Mouse (Mus musculus) heart, adult 2 months (tissue): ENCODE measurements around the gene Ifitm10. TPM values are rescaled to one million over a fixed set of nuclear protein-coding genes. Genes with fewer than 3 reads are reported as not detected.

Experiments used
- DNase-seq, 2 experiments: peaks; one replicate each; pipeline ENCODE4 v3.0.0; 2021
- H3K27ac ChIP-seq: fragments of 200-600 bp; 2 replicates; pipeline ENCODE4 v1.8.1; 2022
- H3K27me3 ChIP-seq: fragments of 200-500 bp; 2 replicates; pipeline ENCODE4 v1.6.1; 2012; ENCODE audit warnings: mild to moderate bottlenecking, low read length, inconsistent platforms, mixed read lengths; ENCODE audit not compliant: control insufficient read depth, insufficient read depth
- H3K36me3 ChIP-seq: fragments of 200-500 bp; 2 replicates; pipeline ENCODE4 v1.6.1; 2012; ENCODE audit warnings: low read length, inconsistent platforms; ENCODE audit not compliant: control insufficient read depth, insufficient read depth
- H3K4me1 ChIP-seq: fragments of 200-500 bp; 2 replicates; pipeline ENCODE4 v1.6.1; 2011; ENCODE audit warnings: low read length; ENCODE audit not compliant: control insufficient read depth, insufficient read depth
- H3K4me3 ChIP-seq: fragments of 200-600 bp; 2 replicates; pipeline ENCODE4 v1.8.1; 2022
- H3K79me2 ChIP-seq: fragments of 200-500 bp; replicated peaks from 2 replicates; pipeline ENCODE4 v1.6.1; 2012; ENCODE audit warnings: mild to moderate bottlenecking, inconsistent platforms, low read length, moderate library complexity, mixed read lengths; ENCODE audit not compliant: control insufficient read depth, insufficient read depth
- H3K9ac ChIP-seq: fragments of 200-500 bp; 2 replicates; pipeline ENCODE4 v1.6.1; 2012; ENCODE audit warnings: low read depth, mild to moderate bottlenecking, control low read depth, inconsistent platforms, low read length, mixed read lengths
- CTCF ChIP-seq: fragments of 200-600 bp; IDR thresholded peaks from 2 replicates; pipeline ENCODE4 v1.8.1; 2022; ENCODE audit warnings: antibody characterized with exemption, mild to moderate bottlenecking, moderate library complexity
- EP300 ChIP-seq: fragments of 200-500 bp; IDR thresholded peaks from 2 replicates; pipeline ENCODE4 v1.6.1; 2011; ENCODE audit warnings: low read depth, low read length, control low read depth; ENCODE audit not compliant: insufficient read depth
- POLR2A ChIP-seq: fragments of 200-500 bp; IDR thresholded peaks from 2 replicates; pipeline ENCODE4 v1.6.1; 2011; ENCODE audit warnings: mild to moderate bottlenecking, low read depth, low read length, control low read depth; ENCODE audit not compliant: insufficient read depth
- WGBS: fragments of 180-500 bp; shearing (Covaris S2); methylation state at CpG from one replicate; pipeline ENCODE4 v1.1.7; 2018; 5-methylcytosine and 5-hydroxymethylcytosine counted together
- intact Hi-C: fragments of 180-260 bp; cut with DNase I; formaldehyde crosslinking; loops from one replicate; pipeline ENCODE4 v1.15.1; 2025
- polyA plus RNA-seq: library from polyadenylated mRNA; depleted of rRNA; stranded (reverse); fragments of >200 nt; gene quantifications from 2 replicates; pipeline ENCODE4 v1.2.3, GENCODE M21; 2012
- total RNA-seq, 2 experiments: library from RNA; stranded (reverse); gene quantifications; 2 replicates each; pipeline ENCODE4 v1.2.3; 2021

Gene Ifitm10
- total and polyA plus RNA-seq, 3 experiments = 2.2 to 6.4 (median 3.6) TPM

DNA sequence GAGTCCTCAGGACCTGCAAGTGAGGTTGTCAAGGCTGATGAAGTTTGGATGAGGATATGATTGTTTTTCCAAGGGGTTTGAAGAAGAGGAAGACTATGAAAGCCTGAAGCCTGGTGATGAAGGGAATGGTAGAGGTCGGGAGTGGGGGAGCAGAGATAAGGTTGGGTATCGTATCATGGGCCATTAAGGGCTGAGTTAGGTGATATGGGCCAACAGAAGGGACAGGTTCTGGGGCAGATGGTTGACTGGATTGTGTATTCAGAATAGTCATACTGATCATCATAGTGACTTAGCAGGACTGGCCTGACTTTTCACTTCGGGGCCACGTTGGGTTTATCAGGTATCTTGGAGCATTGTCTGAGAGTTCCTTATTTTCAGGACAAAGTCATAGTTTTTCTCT, 21.9 kb upstream of the Ifitm10 start:
- no peaks in the 10 kb centered on the region for H3K79me2 ChIP-seq
- H3K36me3 ChIP-seq = peaks cover 3% of the 10 kb centered on the region; the same call in 1 of the 2 replicates
- H3K27ac ChIP-seq = no peak overlapping the region; the same call in 1 of the 2 replicates
- no peak overlapping the region for H3K9ac ChIP-seq
- peaks cover 27% of the 10 kb centered on the region for H3K4me1 ChIP-seq
- 85% methylated on average over 4 of the region's 4 CpGs for WGBS
- DNase-seq = no peak
- intact Hi-C loops = no loop called here
- no peaks in the 10 kb centered on the region for H3K27me3 ChIP-seq
- TF ChIP-seq CTCF (no peak), EP300 (no peak), POLR2A (no peak)
- no peak overlapping the region for H3K4me3 ChIP-seq

DNA sequence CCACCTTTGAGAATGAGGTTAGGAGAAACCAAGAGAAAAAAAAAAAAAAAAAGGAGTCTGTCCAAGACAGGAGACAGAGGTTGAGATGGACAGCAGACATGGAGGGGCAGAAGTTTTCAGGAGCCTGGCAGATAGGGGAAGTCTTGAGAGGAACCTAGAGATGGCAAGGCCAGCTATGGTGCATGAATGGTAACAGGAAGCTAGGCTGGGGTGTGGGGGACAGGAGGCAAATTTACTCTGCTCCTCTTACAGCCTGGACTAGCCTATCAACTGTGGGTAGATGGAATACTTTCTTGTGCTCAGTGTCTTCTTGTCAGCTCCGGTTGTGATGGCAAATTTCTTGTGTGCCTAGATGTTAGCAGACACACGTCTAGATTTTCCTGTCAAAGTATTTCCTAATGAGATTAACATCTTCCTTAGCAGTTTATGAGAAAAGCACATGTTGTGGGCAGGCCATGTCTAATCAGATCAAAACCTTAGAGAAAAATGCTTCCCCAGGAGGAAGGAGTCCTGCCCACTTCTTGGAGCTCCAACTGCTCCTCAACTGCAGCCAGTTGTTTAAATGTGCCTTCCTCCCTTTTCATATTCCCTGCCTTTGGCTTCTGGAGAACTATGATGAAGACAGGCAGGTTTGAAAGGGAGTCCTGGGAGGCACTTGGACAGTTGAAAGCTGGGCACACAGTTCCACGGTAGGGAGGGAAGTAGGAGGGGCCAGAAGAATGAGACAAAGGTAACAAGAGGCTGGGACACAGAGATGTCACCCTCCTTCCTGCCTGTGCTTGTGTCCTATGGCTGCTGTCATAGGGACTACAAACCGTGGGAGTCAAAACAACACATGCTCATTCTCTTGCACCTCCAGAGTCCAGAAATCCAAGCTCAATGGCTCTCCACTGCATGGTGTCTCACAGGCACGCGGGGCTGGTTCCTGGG, 21.0 kb upstream of the Ifitm10 start:
- WGBS = 39% methylated on average over 6 of the region's 6 CpGs
- intact Hi-C loops = loop anchor here (1.0 kb wide), 1 partner anchor 21 kb away; no protein-coding TSS in a partner anchor
- H3K4me3 ChIP-seq = no peak overlapping the region
- TF ChIP-seq POLR2A = peak; percentile 41; the same call in 1 of the 2 replicates
- TF ChIP-seq EP300 = 0 out of 2 replicates have a peak, but pooled peaks have one; percentile 3
- no peak for TF ChIP-seq CTCF
- H3K9ac ChIP-seq = no peak overlapping the region
- peaks cover 27% of the 10 kb centered on the region for H3K4me1 ChIP-seq
- peak overlapping the region; percentile 66 for H3K27ac ChIP-seq
- peaks cover 3% of the 10 kb centered on the region; the same call in 1 of the 2 replicates for H3K36me3 ChIP-seq
- no peak for DNase-seq
- no peaks in the 10 kb centered on the region for H3K79me2 ChIP-seq
- no peaks in the 10 kb centered on the region for H3K27me3 ChIP-seq

GRCm38 (mm10) chr7:142393191-142393590, 19.6 kb upstream of the Ifitm10 start:
- Histone ChIP-seq H3K4me3 (no peak overlapping the region), H3K79me2 (no peaks in the 10 kb centered on the region), H3K27ac (peak overlapping the region; percentile 66), H3K4me1 (peaks cover 26% of the 10 kb centered on the region), H3K27me3 (no peaks in the 10 kb centered on the region), H3K9ac (no peak overlapping the region), H3K36me3 (peaks cover 3% of the 10 kb centered on the region; the same call in 1 of the 2 replicates)
- DNase-seq = peak in 1 of 2 experiments; percentile 31
- TF ChIP-seq EP300 = no peak
- TF ChIP-seq POLR2A = no peak
- TF ChIP-seq CTCF = no peak
- intact Hi-C loops = no loop called here
- 31% methylated on average over 4 of the region's 4 CpGs for WGBS

DNA sequence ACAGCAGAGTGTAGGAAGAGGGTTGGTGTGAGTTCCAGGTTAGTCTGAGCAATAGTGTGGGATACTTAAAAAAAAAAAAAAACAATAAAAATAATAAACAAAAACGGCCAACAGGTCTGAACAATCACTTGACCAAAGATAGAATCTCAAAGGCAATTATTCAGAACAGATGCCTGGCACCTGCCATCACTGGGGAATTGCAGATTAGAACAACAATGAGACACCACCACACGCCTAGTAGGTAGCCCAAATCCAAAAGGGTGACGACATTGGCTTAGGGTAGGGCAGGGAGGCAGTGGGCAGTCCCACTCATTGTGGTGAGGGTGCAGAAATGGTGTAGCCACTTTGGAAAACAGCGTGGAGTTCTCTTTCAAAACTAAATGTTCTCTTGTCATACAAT, 18.1 kb upstream of the Ifitm10 start:
- TF ChIP-seq CTCF (no peak), EP300 (no peak), POLR2A (no peak)
- H3K4me3 ChIP-seq = no peak overlapping the region
- H3K27ac ChIP-seq = no peak overlapping the region
- intact Hi-C loops = loop anchor here (2.0 kb wide), 1 partner anchor 19 kb away; the partner anchor contains the start of gene Ifitm10
- H3K79me2 ChIP-seq = peaks cover 2% of the 10 kb centered on the region; the same call in 1 of the 2 replicates
- H3K27me3 ChIP-seq = no peaks in the 10 kb centered on the region
- H3K4me1 ChIP-seq = peaks cover 21% of the 10 kb centered on the region
- H3K36me3 ChIP-seq = peaks cover 3% of the 10 kb centered on the region; the same call in 1 of the 2 replicates
- WGBS = 41% methylated on average over 4 of the region's 4 CpGs
- H3K9ac ChIP-seq = no peak overlapping the region
- no peak for DNase-seq

- peaks cover 3% of the 10 kb centered on the region; the same call in 1 of the 2 replicates for H3K36me3 ChIP-seq
- intact Hi-C loops = loop anchor here (2.0 kb wide), 1 partner anchor 18 kb away; the partner anchor contains the start of gene Ifitm10
- no peak overlapping the region for H3K4me3 ChIP-seq
- no peak overlapping the region for H3K9ac ChIP-seq
- WGBS = 75% methylated on average over 3 of the region's 3 CpGs
- H3K27me3 ChIP-seq = no peaks in the 10 kb centered on the region
- DNase-seq = no peak
- no peak for TF ChIP-seq EP300
- TF ChIP-seq CTCF = no peak
- no peak for TF ChIP-seq POLR2A
- peaks cover 2% of the 10 kb centered on the region; the same call in 1 of the 2 replicates for H3K79me2 ChIP-seq
- H3K27ac ChIP-seq = no peak overlapping the region
- H3K4me1 ChIP-seq = peaks cover 25% of the 10 kb centered on the region
Observed at GRCm38 (mm10) chr7:142391108-142391507, 17.6 kb upstream of the Ifitm10 start.
